Mouse (Mus musculus) testis, postnatal 10 days (tissue): ENCODE data around the gene Fam19a5.
A peak's percentile ranks its signal among the peaks of the same experiment; 100 is the strongest.

ENCODE experiments used
- DNase-seq: peaks from one replicate; pipeline ENCODE4 v3.0.0; 2021; ENCODE audit warnings: low spot score

Gene Fam19a5

GRCm38 (mm10) chr15:87666041-87666750 lies 122.1 kb downstream of the Fam19a5 start:
- DNase-seq = no peak

GRCm38 (mm10) chr15:87667416-87667815 lies 123.3 kb downstream of the Fam19a5 start:
- no peak for DNase-seq

- DNase-seq = no peak
Measured at GRCm38 (mm10) chr15:87668112-87668511, 124.0 kb downstream of the Fam19a5 start.

GRCm38 (mm10) chr15:87671929-87672328 lies 127.8 kb downstream of the Fam19a5 start:
- no peak for DNase-seq

- no peak for DNase-seq
Measured at GRCm38 (mm10) chr15:87678711-87679110, 134.6 kb downstream of the Fam19a5 start.

GRCm38 (mm10) chr15:87682410-87682809 lies 138.3 kb downstream of the Fam19a5 start:
- DNase-seq = no peak

- DNase-seq = no peak
Measured at GRCm38 (mm10) chr15:87686415-87687040, 142.4 kb downstream of the Fam19a5 start.

- no peak for DNase-seq
Measured at GRCm38 (mm10) chr15:87691271-87691955, 147.3 kb downstream of the Fam19a5 start.

GRCm38 (mm10) chr15:87691958-87692357 lies 147.9 kb downstream of the Fam19a5 start:
- no peak for DNase-seq

- no peak for DNase-seq
Measured at GRCm38 (mm10) chr15:87692394-87692793, 148.3 kb downstream of the Fam19a5 start.

GRCm38 (mm10) chr15:87692865-87693513 lies 148.9 kb downstream of the Fam19a5 start:
- no peak for DNase-seq

GRCm38 (mm10) chr15:87697433-87697996 lies 153.4 kb downstream of the Fam19a5 start:
- no peak for DNase-seq

- no peak for DNase-seq
Measured at GRCm38 (mm10) chr15:87698562-87699320, 154.6 kb downstream of the Fam19a5 start.

- no peak for DNase-seq
Measured at GRCm38 (mm10) chr15:87702821-87703220, 158.7 kb downstream of the Fam19a5 start.

GRCm38 (mm10) chr15:87703334-87703733 lies 159.2 kb downstream of the Fam19a5 start:
- DNase-seq = no peak

GRCm38 (mm10) chr15:87711790-87712189 lies 167.7 kb downstream of the Fam19a5 start:
- peak; percentile 52 for DNase-seq

- DNase-seq = no peak
Measured at GRCm38 (mm10) chr15:87712221-87712620, 168.1 kb downstream of the Fam19a5 start.

- peak; percentile 65 for DNase-seq
Measured at GRCm38 (mm10) chr15:87715037-87715676, 171.1 kb downstream of the Fam19a5 start.

- no peak for DNase-seq
Measured at GRCm38 (mm10) chr15:87717056-87717455, 173.0 kb downstream of the Fam19a5 start.

- no peak for DNase-seq
Measured at GRCm38 (mm10) chr15:87723455-87723986, 179.4 kb downstream of the Fam19a5 start.
